Mouse (Mus musculus) C2C12 (cell line): ENCODE data around the gene Ly6g5c.

ENCODE experiments used
- CEBPB ChIP-seq: IDR thresholded peaks from one replicate; pipeline ENCODE4 v1.6.1; 2011; ENCODE audit warnings: low read depth, mild to moderate bottlenecking, control low read depth, moderate library complexity
- CTCF ChIP-seq: IDR thresholded peaks from one replicate; pipeline ENCODE4 v1.5.1; 2011; ENCODE audit not compliant: control insufficient read depth, insufficient read depth, insufficient read length
- FOSL1 ChIP-seq: IDR thresholded peaks from one replicate; pipeline ENCODE4 v1.8.0; 2011; ENCODE audit warnings: mild to moderate bottlenecking, low read length; ENCODE audit not compliant: poor library complexity, insufficient read depth, severe bottlenecking
- MAX ChIP-seq: IDR thresholded peaks from one replicate; pipeline ENCODE4 v1.6.1; 2011; ENCODE audit warnings: mild to moderate bottlenecking, control low read depth
- MYOD1 ChIP-seq: IDR thresholded peaks from one replicate; pipeline ENCODE4 v1.6.1; 2011; ENCODE audit warnings: low read depth; ENCODE audit not compliant: control insufficient read depth, insufficient read length
- MYOG ChIP-seq: IDR thresholded peaks from one replicate; pipeline ENCODE4 v1.6.1; 2011; ENCODE audit not compliant: control insufficient read depth, insufficient read length; ENCODE audit errors: extremely low read depth
- USF1 ChIP-seq: IDR thresholded peaks from one replicate; pipeline ENCODE4 v1.6.1; 2011; ENCODE audit warnings: low read depth, mild to moderate bottlenecking, control low read depth, moderate library complexity

DNA sequence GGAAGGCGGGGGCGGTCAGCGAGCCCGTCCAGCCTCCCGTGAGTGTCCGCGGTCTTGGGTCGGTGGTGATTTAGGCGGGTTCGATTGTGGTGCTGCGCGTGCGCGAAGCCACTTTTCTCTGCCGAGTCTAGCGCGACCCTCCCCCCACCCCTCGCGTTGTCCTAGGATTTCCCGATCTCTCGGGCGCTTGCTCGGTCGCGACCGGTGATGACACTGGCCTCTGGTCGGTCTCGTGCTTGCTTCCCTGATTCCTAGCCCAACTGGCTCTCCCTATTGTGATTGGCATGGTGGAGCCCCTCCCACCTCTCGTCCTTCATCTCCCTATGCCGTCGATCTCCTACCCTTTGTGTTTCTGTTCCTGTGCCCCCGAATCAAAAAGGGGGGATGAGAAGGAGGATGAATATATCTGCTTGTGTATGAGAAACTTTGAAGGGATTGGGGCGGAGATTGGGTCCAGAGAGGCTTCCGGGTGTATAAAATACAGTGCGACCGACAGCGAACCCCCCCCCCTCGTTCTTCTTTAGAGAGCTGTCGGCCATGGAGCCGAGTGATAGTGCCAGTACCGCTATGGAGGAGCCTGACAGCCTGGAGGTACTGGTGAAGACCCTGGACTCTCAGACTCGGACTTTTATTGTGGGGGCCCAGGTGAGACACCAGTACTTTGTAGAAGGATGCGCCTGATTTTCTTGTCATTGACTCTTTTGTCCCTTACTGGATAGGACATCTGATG, 27.7 kb downstream of the Ly6g5c start:
- TF ChIP-seq MAX: no peak
- TF ChIP-seq MYOD1: no peak
- TF ChIP-seq CTCF: no peak
- no peak for TF ChIP-seq MYOG
- no peak for TF ChIP-seq CEBPB
- TF ChIP-seq FOSL1: no peak
- TF ChIP-seq USF1: no peak
